Mouse (Mus musculus) testis, adult 2 months (tissue): ENCODE results near the gene Chrnb4.

ENCODE experiments used
- CTCF ChIP-seq: fragments of 200-500 bp; IDR thresholded peaks from 2 replicates; pipeline ENCODE4 v1.5.1; 2012; ENCODE audit warnings: low read depth, mild to moderate bottlenecking, inconsistent platforms, low read length, moderate library complexity; ENCODE audit not compliant: control insufficient read depth, insufficient read depth, insufficient replicate concordance
- POLR2A ChIP-seq: fragments of 200-500 bp; IDR thresholded peaks from 2 replicates; pipeline ENCODE4 v1.6.1; 2012; ENCODE audit warnings: low read depth, mild to moderate bottlenecking, inconsistent platforms, low read length, moderate library complexity; ENCODE audit not compliant: control insufficient read depth

- TF ChIP-seq POLR2A (no peak), CTCF (no peak)
Observed at GRCm38 (mm10) chr9:55067965-55068265, 19.3 kb upstream of the Chrnb4 start.
